Mouse (Mus musculus) T-cell, adult 66 days (primary cell): ENCODE results near the gene Klhdc4. TPM values are rescaled to one million over a fixed set of nuclear protein-coding genes. Genes with fewer than 3 reads are reported as not detected.

Source experiments
- total RNA-seq, 2 experiments: library from RNA; stranded (reverse); gene quantifications; 3 replicates in 1 of 2; 4 replicates in 1 of 2; pipeline ENCODE4 v1.2.4; 2023

Klhdc4 gene
- 10 to 100 TPM; 53.5 to 67.1 TPM for total RNA-seq

GRCm38 (mm10) chr8:121829048-121829776, at the start of gene Klhdc4:
TSS of gene Klhdc4 (minus strand) at chr8:121829569.

Other genes starting within 250 kb of the Klhdc4 start
- gene Map1lc3b, start 239.2 kb downstream of the Klhdc4 start, total RNA-seq = 100 to 1,000 TPM; 211 to 259 TPM
- gene Zcchc14, start 176.7 kb downstream of the Klhdc4 start, total RNA-seq = not detected
- not detected for gene Jph3, start 99.9 kb downstream of the Klhdc4 start, total RNA-seq
- 10 to 100 TPM; 48.3 to 59.9 TPM for gene Slc7a5, start 78.1 kb upstream of the Klhdc4 start, total RNA-seq
- not detected for gene Car5a, start 115.3 kb upstream of the Klhdc4 start, total RNA-seq
- gene Banp, start 120.2 kb upstream of the Klhdc4 start, total RNA-seq = 100 to 1,000 TPM in 1 of 2 experiments, 10 to 100 TPM in 1; 96.2 to 105 TPM